Mouse (Mus musculus) MEL (cell line): ENCODE data around the gene Irf1.

Source experiments
- CHD1 ChIP-seq: IDR thresholded peaks from 2 replicates; pipeline ENCODE4 v1.6.1; 2012; ENCODE audit warnings: low read depth, mild to moderate bottlenecking, inconsistent platforms, low read length, improper control_type of control experiment
- CTCF ChIP-seq, 3 experiments: IDR thresholded peaks in 2 of 3; conservative IDR thresholded peaks in 1 of 3; 2 replicates each; pipeline ENCODE4 v1.5.1; 2011 to 2012; ENCODE audit warnings: low read length in 3 of 3, low read depth in 2 of 3, mild to moderate bottlenecking in 2 of 3, improper control_type of control experiment in 1 of 3, inconsistent platforms in 1 of 3, mixed read lengths in 1 of 3, moderate library complexity in 1 of 3; ENCODE audit not compliant: control insufficient read depth in 1 of 3, insufficient read depth in 1 of 3, poor library complexity in 1 of 3, severe bottlenecking in 1 of 3
- MAFK ChIP-seq: IDR thresholded peaks from 2 replicates; pipeline ENCODE4 v1.6.1; 2011; ENCODE audit warnings: low read depth, mild to moderate bottlenecking, low read length, improper control_type of control experiment, borderline replicate concordance
- MXI1 ChIP-seq: IDR thresholded peaks from 2 replicates; pipeline ENCODE4 v1.6.1; 2011; ENCODE audit warnings: mild to moderate bottlenecking, low read depth, low read length, improper control_type of control experiment
- NELFE ChIP-seq: IDR thresholded peaks from 2 replicates; pipeline ENCODE4 v1.6.1; 2011; ENCODE audit warnings: low read depth, low read length, improper control_type of control experiment
- NRF1 ChIP-seq: IDR thresholded peaks from 2 replicates; pipeline ENCODE4 v1.6.1; 2014; ENCODE audit warnings: low read depth, mild to moderate bottlenecking, inconsistent platforms, low read length, improper control_type of control experiment, moderate library complexity; ENCODE audit not compliant: poor library complexity, insufficient read depth, severe bottlenecking
- POLR2A ChIP-seq, 2 experiments: IDR thresholded peaks; 2 replicates each; pipeline ENCODE4 v1.6.1; 2011 to 2012; ENCODE audit warnings: low read length in 2 of 2, mild to moderate bottlenecking in 2 of 2, control low read depth in 1 of 2, improper control_type of control experiment in 1 of 2, low read depth in 1 of 2, moderate library complexity in 1 of 2; ENCODE audit not compliant: control insufficient read depth in 1 of 2, insufficient read depth in 1 of 2, poor library complexity in 1 of 2
- POLR2AphosphoS2 ChIP-seq: IDR thresholded peaks from 2 replicates; pipeline ENCODE4 v1.6.1; 2011; ENCODE audit warnings: low read length, improper control_type of control experiment
- POLR2AphosphoS5 ChIP-seq: IDR thresholded peaks from 2 replicates; pipeline ENCODE4 v1.6.1; 2012; ENCODE audit warnings: low read depth, borderline replicate concordance, mild to moderate bottlenecking, inconsistent platforms, low read length, moderate library complexity, mixed read lengths
- RAD21 ChIP-seq: IDR thresholded peaks from 2 replicates; pipeline ENCODE4 v1.6.1; 2011; ENCODE audit warnings: mild to moderate bottlenecking, low read depth, low read length, improper control_type of control experiment
- RCOR1 ChIP-seq: IDR thresholded peaks from 2 replicates; pipeline ENCODE4 v1.6.1; 2012; ENCODE audit warnings: low read depth, mild to moderate bottlenecking, inconsistent platforms, low read length, improper control_type of control experiment
- SMC3 ChIP-seq: IDR thresholded peaks from 2 replicates; pipeline ENCODE4 v1.6.1; 2011; ENCODE audit warnings: low read depth, low read length, improper control_type of control experiment
- USF1 ChIP-seq: IDR thresholded peaks from 2 replicates; pipeline ENCODE4 v1.6.1; 2014; ENCODE audit warnings: low read depth, mild to moderate bottlenecking, inconsistent platforms, low read length, improper control_type of control experiment, moderate library complexity
- ZNF384 ChIP-seq: IDR thresholded peaks from 2 replicates; pipeline ENCODE4 v1.6.1; 2012; ENCODE audit warnings: low read depth, mild to moderate bottlenecking, inconsistent platforms, low read length, improper control_type of control experiment

- TF ChIP-seq USF1 (no peak), POLR2A (IDR thresholded peaks at IDR 0.05; ENCODE audit: control insufficient read depth in 1 of 2, insufficient read depth in 1 of 2, low read depth in 1 of 2, low read length in 2 of 2, poor library complexity in 1 of 2) (no peak), RCOR1 (no peak), ZNF384 (no peak), MAFK (no peak), CTCF (IDR thresholded peaks at IDR 0.05 in 2 of 3, conservative IDR thresholded peaks at IDR 0.05 in 1 of 3; ENCODE audit: control insufficient read depth in 1 of 3, insufficient read depth in 1 of 3, low read depth in 2 of 3, low read length in 3 of 3, poor library complexity in 1 of 3, severe bottlenecking in 1 of 3) (no peak), MXI1 (no peak), NELFE (no peak), SMC3 (no peak), RAD21 (no peak), NRF1 (no peak), POLR2AphosphoS2 (no peak), POLR2AphosphoS5 (no peak), CHD1 (no peak)
Measured at GRCm38 (mm10) chr11:53764581-53764980, 5.2 kb upstream of the Irf1 start.
